Mouse (Mus musculus) G1E (cell line): Measurements from ENCODE around the gene Fa2h.

Experiments
- CTCF ChIP-seq: IDR thresholded peaks from 2 replicates; pipeline ENCODE4 v1.5.1; 2012; ENCODE audit warnings: low read depth, low read length, inconsistent platforms, mixed read lengths
- GATA1 ChIP-seq: IDR thresholded peaks from 2 replicates; pipeline ENCODE4 v1.6.1; 2012; ENCODE audit warnings: borderline replicate concordance, low read length, inconsistent platforms, mixed read lengths
- POLR2AphosphoS5 ChIP-seq: IDR thresholded peaks from 2 replicates; pipeline ENCODE4 v1.6.1; 2012; ENCODE audit warnings: low read depth, low read length, inconsistent platforms; ENCODE audit not compliant: insufficient replicate concordance

DNA sequence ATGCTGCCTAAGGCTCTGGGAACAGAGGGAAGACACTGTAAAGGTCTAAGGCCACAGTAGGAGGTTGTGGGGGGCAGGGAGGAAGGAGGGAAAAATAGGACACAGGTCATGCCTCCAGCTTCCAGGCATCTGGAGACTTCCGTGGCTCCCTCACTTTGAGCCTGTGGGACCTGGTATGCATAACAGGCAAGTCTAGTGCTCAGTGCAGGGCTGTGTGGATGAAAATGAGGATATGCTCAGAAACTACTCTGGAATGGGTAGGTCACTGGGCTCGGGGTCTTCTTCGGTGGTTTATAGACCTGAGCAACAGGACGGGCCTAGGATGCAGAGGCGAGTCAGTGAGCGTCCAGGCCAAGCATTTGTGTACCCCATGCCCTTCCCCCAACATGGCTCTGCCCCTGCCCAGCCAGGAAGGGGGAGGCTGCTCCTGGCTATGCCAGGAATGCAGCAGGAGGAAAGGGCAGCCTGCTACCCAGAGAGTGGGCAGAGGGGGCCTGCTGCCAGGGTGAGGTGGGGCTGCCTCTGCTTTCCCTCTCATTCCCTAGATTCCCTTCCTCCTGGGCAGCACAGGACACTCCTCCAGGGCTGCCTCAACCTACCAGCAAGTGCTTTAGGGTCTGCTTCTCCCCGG is 32.9 kb downstream of the Fa2h start:
- TF ChIP-seq CTCF (no peak), POLR2AphosphoS5 (no peak), GATA1 (no peak)
